Mouse (Mus musculus) neural tube, embryonic 15.5 days (tissue): Measurements from ENCODE around the gene Usp48. TPM values are rescaled to one million over a fixed set of nuclear protein-coding genes. Genes with fewer than 3 reads are reported as not detected.

Experiments
- polyA plus RNA-seq: library from polyadenylated mRNA; unstranded; fragments of >200 nt; fragmentation: Nextera tagmentation; extraction: Ambion mirVana; gene quantifications from 2 replicates; pipeline ENCODE4 v1.2.1, GENCODE M21; 2015

The Usp48 gene
- polyA plus RNA-seq, 1 experiment from 2014 or later = 61.6 TPM

Other genes with a start within 250 kb of the Usp48 start
- gene Cdc42, start 236.0 kb upstream of the Usp48 start, polyA plus RNA-seq = 923 and 961 TPM in 2 replicates
- gene Cela3a, start 184.0 kb upstream of the Usp48 start, polyA plus RNA-seq = not detected in 2 replicates
- gene Cela3b, start 163.2 kb upstream of the Usp48 start, polyA plus RNA-seq = 0.86 TPM in 1 of 2 replicates, not detected in the other
- not detected in 2 replicates for gene 1700013G24Rik, start 140.5 kb upstream of the Usp48 start, polyA plus RNA-seq
- gene Hspg2, start 125.0 kb upstream of the Usp48 start, polyA plus RNA-seq = 7.5 and 9.8 TPM in 2 replicates
- gene Ldlrad2, start 19.2 kb upstream of the Usp48 start, polyA plus RNA-seq = not detected in 2 replicates
- gene Rap1gap, start 71.0 kb downstream of the Usp48 start, polyA plus RNA-seq = 88.5 and 106 TPM in 2 replicates
- gene Alpl, start 202.6 kb downstream of the Usp48 start, polyA plus RNA-seq = 12.0 and 14.6 TPM in 2 replicates